Mouse (Mus musculus) cerebellum, postnatal 36 days (tissue): ENCODE data around the gene Esp22.
"Not testable (repeated sequence)": the region's sequence is repeated elsewhere in the genome, so short reads cannot be mapped to it uniquely, and the experiment has no call there.

Experiments used
- DNase-seq, 2 experiments: peaks; one replicate each; pipeline ENCODE4 v3.0.0; 2021 to 2022; ENCODE audit warnings: mixed read lengths in 2 of 2

Esp22 gene

GRCm38 (mm10) chr17:39095034-39095433, at the start of gene Esp22:
Gene Esp22, plus strand, starts transcription at chr17:39095334.
- no peak for DNase-seq

- no peak for DNase-seq
Measured at GRCm38 (mm10) chr17:39063641-39064040, 31.5 kb upstream of the Esp22 start.

DNA sequence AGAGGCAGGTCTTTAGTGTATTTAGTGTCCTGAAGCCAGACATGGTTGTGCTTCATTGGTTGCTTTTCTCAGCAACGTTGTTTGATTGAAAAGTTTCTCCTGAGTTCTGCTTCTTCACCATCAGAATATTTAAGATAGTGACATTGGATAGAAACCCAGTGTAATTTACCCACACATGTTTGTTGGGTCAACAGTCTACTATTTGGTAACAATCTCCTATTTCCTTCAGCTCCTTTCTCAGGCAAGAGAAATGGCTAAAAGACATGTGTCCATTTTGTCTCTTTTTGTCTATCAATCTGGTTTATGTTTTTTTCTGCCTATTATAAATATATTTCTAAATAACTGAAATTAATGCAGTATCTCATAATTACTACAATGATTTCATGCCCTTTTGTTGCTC, 18.2 kb upstream of the Esp22 start, which contains the start of gene Esp23:
TSS of gene Esp23 (minus strand) at position 101 of the 400 bp plus-strand sequence.
- no peak for DNase-seq

- not testable (repeated sequence) for DNase-seq
Measured at GRCm38 (mm10) chr17:39107126-39107525, 12.0 kb downstream of the Esp22 start.

GRCm38 (mm10) chr17:39129156-39129555, 34.0 kb downstream of the Esp22 start:
- not testable (repeated sequence) for DNase-seq
